Mouse (Mus musculus): ENCODE measurements around the gene Kifc3. TPM values are rescaled to one million over a fixed set of nuclear protein-coding genes. Genes with fewer than 3 reads are reported as not detected.

Gene Kifc3
- polyA plus RNA-seq, 1 experiment, result 39.4 TPM

GRCm38 (mm10) chr8:95156108-95156507 is 46.5 kb downstream of the Kifc3 start:
- no peak for DNase-seq (ENCODE audit: low read depth)

DNA sequence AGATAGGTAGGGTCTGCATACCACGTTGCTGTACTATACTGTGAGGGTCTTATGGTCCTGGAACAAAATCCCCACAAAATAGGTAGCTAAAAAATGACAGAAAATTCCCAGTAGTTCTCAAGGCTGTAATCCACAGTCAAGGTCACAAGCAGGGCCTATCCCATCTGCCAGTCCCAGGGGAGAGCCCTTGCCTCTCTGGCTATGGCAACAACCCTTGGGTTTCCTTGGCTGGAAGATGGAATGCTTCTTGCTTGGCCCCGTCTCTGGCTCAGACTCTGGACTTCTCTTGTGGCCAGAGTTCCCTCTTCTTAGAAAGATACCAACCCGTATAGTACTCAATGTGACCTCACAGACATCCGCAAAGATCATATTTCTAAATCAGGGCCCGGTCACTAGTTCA is 47.3 kb downstream of the Kifc3 start:
- DNase-seq (ENCODE audit: low read depth), result no peak

DNA sequence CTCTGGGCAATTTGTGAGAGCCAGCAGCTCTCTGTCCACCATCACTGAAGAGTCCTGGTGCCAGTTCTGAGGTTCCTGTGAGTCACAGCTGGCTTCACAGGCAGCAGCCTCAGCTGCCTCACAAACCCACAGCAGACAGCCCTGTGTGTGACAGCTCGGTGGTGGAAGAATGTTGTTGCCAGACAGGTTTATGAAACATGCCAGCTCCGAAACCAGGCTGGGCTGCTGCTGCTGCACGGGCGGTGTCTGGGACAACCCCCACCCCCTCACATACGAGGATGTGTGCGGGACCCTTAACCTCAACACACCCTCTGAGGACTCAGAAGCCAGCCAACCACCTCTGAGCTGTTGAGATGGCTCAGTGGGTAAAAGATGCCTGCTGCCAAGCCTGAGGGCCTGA is 48.0 kb downstream of the Kifc3 start:
- DNase-seq (ENCODE audit: low read depth), result no peak

DNA sequence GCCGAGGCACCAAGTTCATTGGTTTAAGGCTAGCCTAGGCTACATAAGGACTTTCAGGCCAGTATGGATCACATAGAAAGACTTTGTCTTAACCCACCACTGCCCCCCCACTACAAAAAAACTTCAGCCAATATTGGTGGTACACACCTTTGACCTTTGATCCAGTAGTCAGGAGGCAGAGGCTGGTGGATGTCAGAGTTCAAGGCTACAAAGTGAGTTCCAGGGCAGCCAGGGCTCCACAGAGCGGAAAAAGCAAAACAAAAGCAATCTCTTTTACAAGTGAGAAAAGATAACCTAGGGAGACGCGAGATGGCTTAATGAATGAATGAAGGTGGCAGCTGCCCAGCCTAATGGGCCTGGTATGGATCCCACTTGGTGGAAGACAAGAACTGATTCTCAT is 48.6 kb downstream of the Kifc3 start:
- DNase-seq (ENCODE audit: low read depth), result no peak

DNA sequence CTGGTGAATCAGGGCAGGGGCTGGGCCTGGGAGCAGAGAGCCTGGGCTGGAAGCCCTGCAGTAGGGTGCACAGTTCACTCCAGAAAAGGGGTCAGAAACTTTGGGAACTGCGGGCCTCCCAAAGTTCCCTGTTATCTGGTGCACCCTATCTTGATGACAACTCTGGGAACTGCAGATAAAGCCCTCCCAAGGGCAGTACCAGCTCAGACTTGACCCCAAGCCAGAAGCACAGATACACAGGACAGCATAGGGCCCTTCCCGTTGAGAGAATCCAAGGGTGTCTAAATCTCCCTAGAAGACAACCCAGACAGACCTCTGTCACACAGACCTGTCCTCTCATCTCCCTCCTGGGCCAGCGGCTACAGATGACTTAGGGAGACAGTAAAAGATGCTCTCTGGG is 52.0 kb downstream of the Kifc3 start:
- no peak for DNase-seq (ENCODE audit: low read depth)

DNA sequence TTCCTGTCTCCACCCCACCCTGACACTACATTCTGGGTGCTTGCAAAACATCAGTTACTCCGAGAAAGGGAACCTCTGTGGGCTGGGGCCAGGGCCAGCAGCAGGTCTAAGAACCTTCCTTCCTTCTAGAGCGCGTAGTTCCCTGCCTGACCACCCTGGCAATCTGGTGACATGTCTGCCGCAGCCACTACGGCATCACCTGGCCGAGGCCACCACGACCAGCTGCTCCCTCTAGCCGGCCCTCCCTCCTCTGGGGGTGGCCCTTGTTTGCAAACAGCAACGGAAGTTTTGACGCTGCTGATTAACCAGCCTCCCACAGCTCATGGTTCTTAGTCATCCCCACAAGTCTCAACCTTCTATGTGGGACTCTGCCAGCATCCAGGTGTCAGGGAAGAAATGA is 53.2 kb downstream of the Kifc3 start:
- no peak for DNase-seq (ENCODE audit: low read depth)

- DNase-seq (ENCODE audit: low read depth), result no peak
Observed at GRCm38 (mm10) chr8:95146846-95147245, 55.8 kb downstream of the Kifc3 start.

DNA sequence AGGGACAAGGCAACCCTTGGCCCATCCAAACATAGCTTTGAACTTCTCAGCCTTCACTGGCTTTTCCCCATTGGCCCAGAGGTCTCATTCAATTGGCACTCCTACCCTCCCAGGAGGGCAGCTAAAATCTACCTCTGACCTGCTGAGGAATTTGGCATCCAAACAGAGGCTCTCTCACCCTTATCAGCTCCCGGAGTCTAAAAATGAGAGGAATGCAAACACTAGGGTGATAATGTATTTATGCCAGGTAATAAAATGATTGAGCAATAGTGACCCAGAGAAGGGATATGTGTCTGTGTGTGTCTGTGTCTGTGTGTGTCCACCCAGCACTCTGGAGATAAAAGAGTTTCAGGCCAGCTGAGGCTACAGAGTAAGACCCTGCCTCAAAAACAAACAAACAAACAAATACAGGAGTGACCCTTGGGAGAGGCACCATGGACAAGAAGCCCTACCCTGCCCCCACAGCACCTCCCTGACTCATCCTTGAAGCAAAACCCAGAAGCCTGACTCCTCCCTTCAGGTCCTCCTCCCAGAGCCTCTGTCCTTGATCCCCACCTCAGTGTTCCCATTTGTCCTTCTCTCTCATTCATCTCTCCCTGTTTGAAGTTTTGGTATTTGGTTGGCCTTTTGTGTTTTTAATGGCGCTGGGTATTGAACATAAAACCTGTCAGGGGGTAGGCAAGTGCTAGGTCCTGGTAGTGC is 56.4 kb downstream of the Kifc3 start:
- DNase-seq (ENCODE audit: low read depth), result no peak

GRCm38 (mm10) chr8:95144631-95145015 is 58.0 kb downstream of the Kifc3 start:
- no peak for DNase-seq (ENCODE audit: low read depth)

GRCm38 (mm10) chr8:95143805-95144630 is 58.6 kb downstream of the Kifc3 start:
- no peak for DNase-seq (ENCODE audit: low read depth)

DNA sequence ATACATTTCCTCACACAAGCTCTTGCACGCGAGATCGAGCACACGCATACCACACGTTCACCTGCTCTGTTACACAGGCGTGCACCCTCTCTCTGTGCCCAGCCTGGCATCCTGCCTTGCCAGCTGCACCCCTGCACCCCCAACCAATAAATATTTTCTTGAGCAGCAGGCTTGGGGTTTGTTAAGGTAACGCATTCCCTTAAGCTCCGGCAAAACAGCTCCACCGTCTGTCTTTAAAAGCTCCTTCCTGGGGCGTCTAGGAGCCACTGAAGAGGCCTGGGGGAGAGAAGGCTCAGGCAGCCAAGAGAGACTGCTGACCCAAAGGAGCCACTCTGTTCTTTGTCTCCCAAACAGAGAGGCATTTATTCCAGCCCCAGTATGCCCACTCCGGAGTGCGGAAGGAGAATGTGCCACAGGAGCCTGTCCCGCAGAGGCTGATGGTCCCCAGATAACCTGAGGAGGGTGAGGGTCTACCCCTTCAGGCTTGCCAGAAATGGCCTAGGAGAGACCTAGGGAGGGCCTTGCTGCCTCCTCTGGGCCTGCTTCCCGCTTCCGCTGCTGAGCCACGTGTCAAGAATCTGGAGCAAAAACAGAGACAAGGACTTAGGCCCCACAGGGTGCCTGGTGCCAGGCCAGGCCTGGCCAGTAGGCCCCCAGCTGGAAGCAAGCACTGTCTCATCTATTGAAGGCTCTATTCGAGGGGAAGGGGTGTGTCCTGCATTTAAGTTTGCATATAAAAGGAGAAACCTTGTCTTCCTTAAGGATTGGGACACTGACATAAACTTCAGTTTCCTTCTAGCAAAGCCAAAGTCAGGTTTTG is 59.4 kb downstream of the Kifc3 start:
- DNase-seq (ENCODE audit: low read depth), result no peak

GRCm38 (mm10) chr8:95142075-95142831 is 60.4 kb downstream of the Kifc3 start:
- DNase-seq (ENCODE audit: low read depth), result no peak

GRCm38 (mm10) chr8:95141469-95142074 is 61.0 kb downstream of the Kifc3 start:
- DNase-seq (ENCODE audit: low read depth), result no peak

DNA sequence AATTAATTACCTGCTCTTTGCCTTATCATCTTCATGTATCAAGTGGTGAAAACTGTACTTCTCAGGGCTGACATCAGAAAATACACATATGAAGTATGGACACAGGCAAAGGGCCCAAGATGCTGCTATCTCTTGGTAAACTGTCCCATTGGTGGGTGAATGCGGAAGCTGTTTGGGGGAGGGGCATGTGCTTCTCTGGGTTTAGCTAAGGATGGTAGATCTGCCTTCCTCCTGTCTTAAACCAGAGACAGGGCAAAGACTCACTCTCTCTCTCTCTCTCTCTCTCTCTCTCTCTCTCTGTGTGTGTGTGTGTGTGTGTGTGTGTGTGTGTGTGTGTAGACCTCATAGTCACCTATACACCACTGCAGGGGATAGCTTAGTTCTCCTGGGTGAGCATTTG is 61.6 kb downstream of the Kifc3 start:
- no peak for DNase-seq (ENCODE audit: low read depth)

GRCm38 (mm10) chr8:95140555-95140954 is 62.1 kb downstream of the Kifc3 start:
- DNase-seq (ENCODE audit: low read depth), result no peak

DNA sequence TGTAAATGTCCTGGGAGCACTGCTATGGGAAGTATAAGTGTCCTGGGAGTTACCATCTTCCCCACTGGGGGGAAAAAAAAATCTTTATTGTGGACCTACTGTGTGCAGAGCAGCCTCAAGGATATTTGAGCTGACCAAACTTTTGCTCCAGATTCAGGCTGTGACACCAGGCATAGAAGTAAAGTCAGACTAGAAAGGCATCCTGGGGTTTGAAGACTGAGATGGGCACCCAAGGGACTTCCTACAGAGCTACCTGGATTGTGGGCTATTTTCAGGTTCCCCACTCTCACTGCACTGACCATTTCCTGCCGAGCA is 63.6 kb downstream of the Kifc3 start:
- no peak for DNase-seq (ENCODE audit: low read depth)

GRCm38 (mm10) chr8:95138341-95139050 is 64.1 kb downstream of the Kifc3 start:
- no peak for DNase-seq (ENCODE audit: low read depth)

DNA sequence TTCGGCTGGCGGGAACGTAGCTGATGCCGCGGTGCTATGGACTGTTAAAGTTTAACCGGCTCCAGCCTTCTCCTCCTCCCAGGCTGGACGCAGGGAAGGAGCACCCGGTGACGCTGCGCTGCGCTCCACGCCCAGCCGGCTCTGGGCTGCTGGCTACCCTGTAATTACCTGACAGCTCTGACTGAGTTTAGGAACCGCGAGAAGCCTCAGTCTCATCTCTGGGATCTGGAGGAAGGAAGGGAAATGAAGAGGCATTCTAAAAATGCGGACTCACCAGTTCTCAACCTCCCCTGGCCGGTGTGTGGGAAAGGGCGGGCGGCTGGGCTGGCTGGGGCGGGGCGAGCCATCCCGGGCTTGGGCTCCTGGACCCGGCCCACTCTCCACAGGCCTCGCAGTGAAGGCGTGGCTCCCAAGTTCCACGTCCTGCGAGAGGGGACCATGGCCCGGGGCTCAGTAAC is 64.9 kb downstream of the Kifc3 start:
- no peak for DNase-seq (ENCODE audit: low read depth)

- DNase-seq (ENCODE audit: low read depth), result no peak
Observed at GRCm38 (mm10) chr8:95137201-95137600, 65.4 kb downstream of the Kifc3 start.

DNA sequence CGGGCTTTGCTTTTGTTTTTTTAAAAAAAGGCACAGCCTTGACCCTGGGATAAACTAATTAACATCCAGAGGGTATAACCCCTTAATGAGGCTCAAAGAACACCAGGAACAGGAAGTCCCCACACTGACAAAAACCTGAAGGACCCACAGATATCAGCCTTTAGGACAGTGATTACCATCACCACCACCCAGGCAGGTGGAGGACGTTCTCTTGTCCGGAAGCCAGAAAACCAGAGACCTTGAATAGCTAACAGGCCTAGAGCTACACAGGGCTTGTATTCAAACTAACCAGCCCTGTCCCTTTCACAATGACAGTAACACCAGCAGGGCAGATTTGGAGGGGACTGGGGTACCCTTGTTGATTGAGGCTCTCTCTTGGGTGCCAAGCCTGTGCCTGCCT is 66.4 kb downstream of the Kifc3 start:
- no peak for DNase-seq (ENCODE audit: low read depth)

DNA sequence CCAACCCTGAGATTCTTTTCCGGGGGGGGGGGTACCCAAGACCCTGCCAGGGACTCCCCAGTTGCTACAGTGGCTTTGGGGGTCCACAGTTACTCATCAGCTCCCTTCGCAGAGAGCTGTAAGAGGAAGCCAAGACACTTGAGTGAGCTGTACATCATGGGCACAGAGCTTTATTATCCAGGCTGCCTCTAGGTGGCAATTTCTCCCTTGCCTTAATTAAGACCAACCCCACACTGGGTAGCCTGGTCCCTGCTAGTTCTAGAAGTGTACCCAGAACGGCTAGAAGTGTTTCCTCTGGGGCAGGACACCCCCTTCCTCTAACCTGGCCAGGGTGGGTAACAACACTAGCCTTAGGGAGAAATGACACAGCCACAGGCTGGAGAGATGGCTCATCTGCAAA is 67.4 kb downstream of the Kifc3 start:
- DNase-seq (ENCODE audit: low read depth), result no peak
